Mouse (Mus musculus): Measurements from ENCODE around the gene Cyth3.

Gene Cyth3

DNA sequence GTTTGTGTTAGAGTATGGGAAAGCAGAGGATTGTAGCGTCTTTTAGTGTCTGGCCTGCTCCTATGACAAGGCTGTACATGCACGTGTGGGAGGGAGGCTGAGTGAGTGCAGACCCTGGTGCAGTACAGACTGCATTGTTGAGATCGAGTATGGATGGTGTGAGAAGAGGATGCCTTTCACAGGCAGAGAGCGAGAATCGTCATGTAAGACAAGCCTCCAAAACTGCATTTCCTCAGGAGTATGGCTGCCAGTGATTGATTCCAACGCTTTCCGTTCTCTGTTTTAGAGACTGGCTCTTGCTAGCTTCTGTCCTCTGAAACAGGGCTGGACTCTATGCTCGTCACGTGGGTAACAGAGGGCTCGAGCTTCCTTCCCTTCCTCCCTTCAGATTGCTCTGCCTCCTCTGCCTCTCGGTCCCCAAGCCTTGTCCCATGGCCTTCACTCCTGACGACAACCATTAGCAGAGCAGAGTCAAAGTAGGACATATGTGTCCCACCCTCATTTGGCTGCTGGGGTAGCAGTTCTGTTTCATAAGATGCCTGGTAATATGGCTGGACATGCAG, 12.4 kb downstream of the Cyth3 start:
- peak in 1 of 2 experiments; percentile 58 for DNase-seq (ENCODE audit: low spot score in 2 of 2)

DNA sequence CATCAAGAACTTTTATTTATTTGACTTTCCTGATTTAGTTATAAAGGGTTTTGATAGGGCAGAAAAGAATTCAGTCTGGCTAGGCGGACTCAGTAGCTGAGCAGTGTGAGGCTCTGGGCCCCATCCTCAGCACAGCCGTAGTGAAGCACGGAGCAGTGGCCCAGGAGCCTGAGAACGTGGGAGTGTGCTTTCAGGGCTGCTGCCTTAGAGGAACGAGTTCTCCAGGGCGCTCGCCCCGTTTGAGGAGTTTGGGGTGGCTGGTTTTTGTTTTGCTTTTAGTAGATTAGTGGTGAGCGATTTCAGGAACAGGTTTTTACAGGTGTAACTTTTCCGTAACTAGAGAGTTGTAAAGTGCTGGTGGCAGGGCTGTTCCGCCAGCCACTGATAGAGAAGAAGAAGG, 13.1 kb downstream of the Cyth3 start:
- DNase-seq (ENCODE audit: low spot score in 2 of 2), result no peak

DNA sequence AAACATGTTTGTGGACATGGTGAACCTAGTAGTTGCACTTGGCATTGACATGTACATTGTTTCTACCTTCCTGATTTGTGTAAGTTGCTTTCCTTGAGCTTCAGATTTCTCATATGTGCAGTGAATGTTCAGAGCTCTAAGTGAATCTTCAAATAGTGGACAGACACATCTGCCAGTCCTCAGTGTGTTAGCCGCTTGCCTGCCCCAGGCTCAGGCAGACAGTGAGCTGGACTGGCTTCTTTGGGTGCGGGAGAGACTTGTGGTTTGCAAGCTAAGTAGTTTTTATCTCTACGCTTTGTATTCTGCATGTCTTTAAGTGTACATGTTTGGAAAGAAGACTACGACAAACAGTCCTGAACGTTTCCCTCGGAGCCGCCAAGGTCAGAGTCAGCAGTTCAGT, 13.9 kb downstream of the Cyth3 start:
- DNase-seq (ENCODE audit: low spot score in 2 of 2), result no peak

DNA sequence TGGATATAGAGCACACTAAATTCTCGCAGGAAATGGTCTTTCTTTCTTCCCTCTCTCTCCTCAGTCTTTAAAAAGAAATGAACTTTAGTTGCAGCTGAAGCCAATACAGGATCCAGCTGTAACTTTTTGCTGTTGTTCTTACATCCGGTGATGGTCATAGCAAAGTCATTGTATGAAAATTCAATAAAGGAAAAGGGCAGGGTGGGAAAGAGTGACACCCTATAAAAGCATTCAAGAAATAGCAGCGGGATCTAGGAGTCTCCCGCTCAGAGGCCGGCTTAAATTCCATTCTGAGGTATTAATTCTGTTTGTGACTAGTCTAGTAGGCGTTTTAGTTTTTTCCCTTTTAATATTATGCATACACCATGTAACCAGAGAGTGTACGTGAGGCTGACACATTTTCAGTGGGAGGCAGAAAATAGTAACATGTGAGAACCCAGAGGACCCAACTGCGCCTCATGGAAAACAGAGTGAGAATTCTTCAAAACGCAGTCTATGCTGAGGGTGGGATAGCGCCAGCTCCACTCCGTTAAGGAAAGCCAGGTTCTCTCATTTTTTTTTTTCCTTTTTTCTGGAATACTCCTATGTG, 15.7 kb downstream of the Cyth3 start:
- DNase-seq (ENCODE audit: low spot score in 2 of 2), result no peak

DNA sequence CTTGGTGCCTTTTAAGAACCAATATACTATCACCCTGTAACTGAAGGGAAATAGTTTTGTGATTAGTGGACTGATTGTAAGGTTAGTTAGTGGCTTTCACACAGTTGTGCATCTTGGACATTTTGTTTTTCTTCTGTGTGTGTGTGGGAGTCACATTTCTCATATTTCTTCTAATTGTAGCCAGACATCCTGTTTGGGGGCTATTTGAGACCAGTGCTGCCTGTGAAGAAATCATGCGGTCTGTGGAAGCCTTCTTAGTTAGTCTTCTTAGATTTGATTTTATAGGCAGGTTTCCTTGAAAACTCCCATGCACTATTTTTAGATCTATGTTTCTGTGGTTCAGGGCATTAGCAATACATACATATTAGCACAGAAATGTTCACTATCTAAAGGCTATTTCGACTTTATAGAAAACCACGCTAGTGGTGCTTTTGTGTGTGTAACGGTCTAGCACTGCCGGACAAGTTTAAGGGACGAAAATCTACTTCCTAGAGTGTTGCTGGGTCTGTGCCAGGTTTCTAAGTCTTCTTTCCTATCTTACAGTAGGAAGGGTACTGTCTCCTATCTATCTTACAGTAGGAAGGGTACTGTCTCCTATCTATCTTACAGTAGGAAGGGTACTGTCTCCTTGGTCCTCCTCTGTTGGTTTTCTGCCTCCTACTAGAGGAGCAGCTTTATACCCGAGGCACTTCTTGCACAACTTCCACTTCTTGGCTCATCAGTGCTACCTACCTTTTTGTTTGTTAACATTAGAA, 16.4 kb downstream of the Cyth3 start:
- DNase-seq (ENCODE audit: low spot score in 2 of 2), result no peak

DNA sequence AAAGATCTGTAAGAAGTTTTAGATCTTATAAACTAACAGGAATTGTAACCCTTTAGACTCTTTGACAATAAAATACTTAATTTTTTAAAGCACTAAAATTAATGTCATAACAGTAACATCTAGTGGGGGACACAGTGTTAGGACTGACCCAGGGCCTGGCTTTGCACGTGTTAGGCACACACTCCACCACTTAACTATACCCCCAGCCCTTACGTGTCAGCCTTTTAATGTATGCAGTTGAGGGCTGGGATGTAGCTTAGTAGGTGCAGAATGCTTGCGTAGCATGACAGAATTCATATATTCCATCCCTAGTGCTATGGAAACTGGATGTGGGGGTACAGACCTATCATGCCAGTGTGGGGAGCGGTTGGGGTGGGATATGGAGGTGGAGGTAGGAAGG, 17.1 kb downstream of the Cyth3 start:
- DNase-seq (ENCODE audit: low spot score in 2 of 2), result no peak

DNA sequence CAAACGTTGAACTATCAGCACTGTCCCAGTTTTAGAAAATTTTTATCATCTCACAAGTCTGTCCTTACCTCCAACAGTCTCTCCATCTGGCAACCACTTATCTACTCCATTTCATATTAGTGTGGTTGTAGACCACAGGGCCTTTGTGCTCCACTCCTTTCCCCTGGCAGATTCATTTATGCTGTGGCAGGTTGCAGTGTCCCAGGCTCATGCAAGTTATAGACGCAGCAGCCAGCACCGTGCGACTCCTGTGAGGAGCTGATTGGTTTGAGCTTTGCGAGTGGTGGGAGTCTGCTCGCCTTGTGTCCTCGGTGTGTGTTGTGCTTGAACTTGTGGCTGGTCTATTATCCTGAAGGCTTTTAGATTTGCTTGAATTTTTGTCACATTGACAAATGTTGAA, 17.6 kb downstream of the Cyth3 start:
- peak in 1 of 2 experiments; percentile 38 for DNase-seq (ENCODE audit: low spot score in 2 of 2)

DNA sequence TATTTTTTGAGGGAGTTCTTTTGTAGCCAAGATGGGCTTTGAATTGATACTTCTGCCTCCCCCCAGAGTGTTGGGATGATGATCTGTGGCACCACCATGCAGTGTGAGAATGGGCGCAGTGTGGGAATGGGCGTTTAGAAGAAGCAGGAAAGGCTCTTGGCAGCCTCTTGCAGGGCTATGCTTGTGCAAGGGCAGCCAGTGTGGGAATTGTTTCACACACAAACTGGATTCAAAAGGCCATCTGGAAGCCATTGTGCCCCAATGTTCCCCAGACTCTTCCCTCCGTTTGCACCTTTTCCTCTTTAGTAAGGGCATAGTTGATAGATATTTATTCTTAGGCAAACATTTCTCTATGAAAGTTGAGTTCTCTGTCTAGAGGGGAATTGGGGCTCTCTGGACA, 19.3 kb downstream of the Cyth3 start:
- DNase-seq (ENCODE audit: low spot score in 2 of 2), result no peak

DNA sequence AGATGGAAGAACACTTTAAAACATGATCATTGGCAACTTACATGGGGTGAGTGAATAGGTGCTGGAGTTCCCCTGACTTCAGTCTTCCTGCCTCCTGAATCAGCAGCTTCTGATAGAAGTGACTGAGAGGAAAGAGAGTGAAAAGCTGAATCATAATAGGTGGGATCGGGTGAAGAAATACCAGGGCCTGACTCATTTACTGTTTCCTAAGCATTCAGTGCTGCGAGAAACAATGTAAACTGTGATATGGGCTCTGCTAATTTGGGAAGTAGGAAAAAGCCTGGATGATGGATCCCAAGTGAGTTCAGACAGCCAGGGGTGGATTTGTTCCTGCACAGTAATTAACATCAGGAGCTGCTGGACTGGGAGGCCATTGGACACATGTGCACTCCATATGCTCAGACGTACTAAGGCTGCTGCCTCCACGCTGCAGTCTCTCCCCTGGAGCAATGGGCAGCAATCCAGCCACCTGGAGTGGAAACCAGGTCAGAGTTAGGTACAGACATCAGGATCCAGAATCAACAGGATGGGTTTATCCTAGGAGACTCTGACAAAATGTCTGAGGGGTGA, 20.1 kb downstream of the Cyth3 start:
- DNase-seq (ENCODE audit: low spot score in 2 of 2), result no peak

DNA sequence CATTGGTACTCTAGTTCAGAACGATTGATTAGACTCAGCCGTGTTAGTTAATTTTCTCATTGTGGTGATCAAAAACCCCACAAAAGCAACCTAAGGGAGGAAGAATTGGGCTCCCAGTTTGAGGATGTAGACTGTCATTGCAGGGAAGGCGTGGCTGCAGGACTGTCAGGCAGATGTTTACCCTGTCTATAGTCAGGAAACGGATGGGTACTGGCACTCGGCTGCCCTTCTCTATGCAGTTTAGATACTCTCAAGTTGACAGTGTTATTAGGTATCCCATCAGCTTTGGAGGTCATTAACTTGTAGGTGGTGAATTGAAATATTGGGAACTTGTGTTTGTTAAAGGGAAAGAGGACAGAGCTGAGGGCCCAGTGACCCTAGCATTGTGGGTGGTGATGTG, 23.7 kb downstream of the Cyth3 start:
- DNase-seq (ENCODE audit: low spot score in 2 of 2), result no peak

DNA sequence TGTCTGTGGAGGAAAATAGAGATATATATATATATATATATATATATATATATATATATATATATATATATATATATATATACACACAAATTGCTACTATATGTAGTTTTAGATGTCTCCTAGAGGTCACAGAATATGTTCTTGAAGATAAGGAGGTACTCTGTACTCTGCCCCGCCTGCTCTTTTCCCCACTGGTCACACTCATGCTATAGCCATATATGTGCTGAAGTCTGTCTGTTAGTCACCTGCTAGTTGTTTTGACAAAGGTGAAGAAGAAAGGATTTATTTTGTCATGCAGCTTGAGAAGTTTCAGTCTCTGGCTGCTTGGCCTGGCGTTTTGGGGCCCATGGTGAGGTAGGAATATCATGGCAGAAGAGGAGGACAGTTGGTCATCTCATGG, 25.2 kb downstream of the Cyth3 start:
- peak in 1 of 2 experiments; percentile 61 for DNase-seq (ENCODE audit: low spot score in 2 of 2)

DNA sequence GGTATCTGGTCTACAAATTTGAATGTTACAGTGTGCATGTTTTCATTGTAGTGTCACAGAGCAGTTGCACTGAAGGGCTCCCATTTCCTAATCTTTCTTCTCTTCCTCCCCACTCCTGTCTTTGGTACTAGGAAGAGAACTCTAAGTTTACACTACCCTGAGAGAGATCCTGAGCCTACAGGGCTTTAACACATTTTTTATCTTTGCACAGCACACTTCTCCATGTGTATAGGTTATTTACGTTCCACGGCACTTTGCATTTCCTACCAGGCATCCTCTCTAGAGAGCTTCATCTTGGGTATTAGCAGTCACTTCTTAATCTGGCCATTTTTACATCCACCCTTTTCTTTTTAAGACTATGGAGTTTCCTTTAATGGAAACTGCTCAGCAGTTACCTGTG, 25.8 kb downstream of the Cyth3 start:
- no peak for DNase-seq (ENCODE audit: low spot score in 2 of 2)

DNA sequence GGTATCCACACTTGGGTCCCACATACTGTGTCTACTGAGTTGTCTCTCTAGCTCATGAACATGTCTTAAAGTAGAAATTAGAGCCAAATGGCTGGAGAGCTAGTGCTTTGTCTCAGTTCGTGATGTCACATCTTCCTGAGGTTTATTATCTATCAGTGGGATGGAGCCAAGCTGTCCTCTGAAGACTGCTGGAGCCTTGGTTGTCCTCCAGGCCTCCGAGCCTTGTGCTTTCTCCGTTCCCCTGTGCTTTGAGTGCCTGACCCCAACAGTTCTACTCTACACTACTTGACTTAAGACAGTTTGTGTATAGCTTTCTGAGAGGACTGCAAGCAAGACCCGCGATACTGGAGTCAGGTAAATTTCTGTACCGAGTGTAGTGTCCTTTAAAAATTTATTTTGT, 26.9 kb downstream of the Cyth3 start:
- no peak for DNase-seq (ENCODE audit: low spot score in 2 of 2)

DNA sequence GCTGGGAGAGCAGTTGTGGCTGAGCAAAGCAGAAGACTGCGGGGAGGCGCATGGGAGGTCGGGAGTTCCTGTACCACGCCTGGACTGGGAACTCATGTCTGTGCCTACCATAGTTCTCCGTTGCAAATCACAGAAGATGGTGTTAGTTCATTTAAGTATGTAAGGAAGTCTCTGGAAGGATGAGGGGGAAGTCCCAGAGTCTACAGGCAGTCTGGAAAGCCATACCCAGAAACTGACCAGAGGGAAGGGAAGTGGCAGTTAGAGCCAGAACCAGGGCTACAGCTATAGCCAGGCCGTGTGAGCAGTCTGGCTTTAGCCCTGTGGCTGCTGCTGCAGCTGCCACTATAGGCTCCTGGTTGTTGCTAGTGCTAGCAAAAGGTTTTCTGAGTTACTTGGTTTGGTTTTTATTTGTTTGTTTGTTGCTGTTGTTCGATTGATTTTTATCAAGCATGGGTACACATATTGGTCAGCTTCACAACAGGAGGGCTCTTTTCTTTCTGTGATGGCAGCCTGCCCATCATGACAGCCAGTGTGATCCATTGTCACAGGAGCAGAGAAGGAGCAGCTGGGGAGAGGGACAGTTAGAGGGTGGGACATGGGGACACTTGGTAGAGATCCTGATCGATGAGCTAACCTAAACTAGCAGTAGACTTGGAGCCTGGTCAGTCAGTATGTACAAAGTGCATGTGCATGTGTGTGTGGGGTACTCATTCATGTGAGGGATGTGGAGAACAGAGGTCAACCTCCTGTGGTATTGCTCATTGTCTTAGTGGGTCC, 29.8 kb downstream of the Cyth3 start:
- DNase-seq (ENCODE audit: low spot score in 2 of 2), result peak in 1 of 2 experiments; percentile 60

DNA sequence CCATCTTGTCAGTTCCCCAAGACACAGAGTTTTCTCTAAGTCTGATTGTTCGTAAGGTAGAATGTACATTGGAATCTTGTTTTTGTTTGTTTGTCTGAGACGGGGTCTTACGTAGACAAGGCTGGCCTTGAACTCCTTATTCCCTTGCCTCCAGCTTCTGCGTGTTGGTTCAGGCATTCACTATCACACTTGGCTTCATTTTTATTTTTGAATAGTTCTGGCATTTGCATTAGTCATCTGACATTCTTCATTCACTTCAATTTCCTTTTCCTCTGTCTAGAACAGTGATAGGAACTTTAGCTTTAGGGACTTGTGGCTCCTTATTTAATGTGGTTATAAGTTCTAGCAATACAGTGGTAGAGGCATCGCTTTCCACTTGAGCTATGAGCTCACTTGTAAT, 31.2 kb downstream of the Cyth3 start:
- no peak for DNase-seq (ENCODE audit: low spot score in 2 of 2)

DNA sequence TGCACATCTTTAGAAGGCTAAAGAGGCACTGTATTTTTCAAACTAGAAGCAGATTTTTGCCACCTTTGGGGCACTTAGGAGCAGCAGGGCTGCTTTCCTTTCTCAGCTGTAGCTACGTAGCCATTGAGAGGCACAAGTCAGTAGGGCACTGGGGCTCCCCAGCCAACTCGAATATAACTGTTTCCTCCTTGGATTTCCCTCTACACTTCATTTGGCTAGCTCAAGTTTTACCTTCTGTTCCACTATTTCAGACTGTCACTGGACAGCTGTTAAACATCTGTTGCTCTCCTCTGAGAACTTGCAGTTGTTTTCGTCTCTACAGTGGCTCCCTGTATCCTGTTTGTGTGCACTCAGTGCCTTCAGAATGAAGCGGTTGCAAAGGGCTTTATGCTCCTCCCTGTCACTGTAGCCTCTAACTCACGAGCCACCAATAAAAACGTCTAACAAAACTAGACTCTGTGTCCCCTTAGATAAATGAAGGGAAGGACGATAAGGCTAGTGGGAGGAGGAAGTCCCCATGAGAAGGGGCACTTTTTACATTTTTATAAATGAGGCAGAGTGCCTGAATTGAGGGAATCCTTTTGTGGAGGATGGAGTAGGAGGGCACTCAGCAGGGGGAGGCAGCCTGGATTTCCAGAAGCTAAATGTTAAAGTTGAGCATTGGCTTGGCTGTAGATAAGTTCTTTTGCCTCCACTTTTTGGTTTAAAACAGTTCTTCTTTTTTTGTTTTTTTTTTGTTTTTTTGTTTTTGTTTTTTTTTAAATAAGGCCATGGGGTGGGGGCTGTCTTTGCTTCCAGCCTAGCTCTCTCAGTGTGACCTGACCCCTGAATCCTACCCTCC, 32.6 kb downstream of the Cyth3 start:
- DNase-seq (ENCODE audit: low spot score in 2 of 2), result no peak

DNA sequence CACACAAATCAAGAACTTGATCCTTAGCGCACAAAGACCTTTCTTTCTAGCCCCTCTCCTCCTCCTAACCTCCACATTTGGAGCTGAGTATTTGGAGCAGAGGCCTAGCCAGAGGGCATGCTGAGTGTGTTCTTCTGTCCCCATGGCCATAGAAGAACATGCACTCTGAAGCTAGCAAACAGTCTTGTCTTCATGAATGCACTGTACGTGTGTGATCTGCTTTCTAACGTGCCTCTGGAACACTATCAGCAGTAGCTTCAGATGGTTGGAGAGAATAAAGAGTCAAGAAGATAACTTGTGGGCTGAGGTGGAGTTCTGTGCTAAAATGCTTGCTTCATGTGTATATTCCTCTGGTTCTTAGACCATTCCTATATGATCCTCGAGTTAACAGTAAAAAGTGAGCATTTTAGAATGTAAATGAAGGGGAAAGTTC, 33.3 kb downstream of the Cyth3 start:
- peak in 1 of 2 experiments; percentile 63 for DNase-seq (ENCODE audit: low spot score in 2 of 2)

DNA sequence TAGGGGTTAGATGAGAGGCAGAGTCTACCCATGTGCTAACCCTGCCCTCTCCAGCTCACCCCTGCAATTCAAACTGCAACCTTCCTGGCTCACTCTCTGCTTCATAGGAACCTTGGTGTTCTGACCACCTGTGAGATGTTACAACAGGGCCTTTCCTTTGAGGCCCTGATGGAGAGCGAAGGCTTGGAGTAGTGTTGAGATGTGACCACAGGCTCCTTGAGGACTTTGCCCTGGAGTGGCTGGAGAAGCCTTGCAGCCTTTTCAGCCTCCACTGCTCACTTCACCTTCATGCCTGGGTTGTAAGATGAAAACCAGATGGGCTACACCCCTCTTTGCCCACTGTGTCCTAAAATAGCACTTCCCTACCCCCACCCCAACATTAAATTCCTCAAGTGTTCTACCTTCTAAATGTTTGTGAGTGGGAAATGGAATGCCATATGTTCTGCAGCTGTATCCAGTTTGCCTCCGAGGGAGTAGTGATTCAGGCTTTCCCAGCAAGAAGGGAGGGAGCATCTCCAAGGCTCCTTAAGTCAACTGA, 34.5 kb downstream of the Cyth3 start:
- no peak for DNase-seq (ENCODE audit: low spot score in 2 of 2)

DNA sequence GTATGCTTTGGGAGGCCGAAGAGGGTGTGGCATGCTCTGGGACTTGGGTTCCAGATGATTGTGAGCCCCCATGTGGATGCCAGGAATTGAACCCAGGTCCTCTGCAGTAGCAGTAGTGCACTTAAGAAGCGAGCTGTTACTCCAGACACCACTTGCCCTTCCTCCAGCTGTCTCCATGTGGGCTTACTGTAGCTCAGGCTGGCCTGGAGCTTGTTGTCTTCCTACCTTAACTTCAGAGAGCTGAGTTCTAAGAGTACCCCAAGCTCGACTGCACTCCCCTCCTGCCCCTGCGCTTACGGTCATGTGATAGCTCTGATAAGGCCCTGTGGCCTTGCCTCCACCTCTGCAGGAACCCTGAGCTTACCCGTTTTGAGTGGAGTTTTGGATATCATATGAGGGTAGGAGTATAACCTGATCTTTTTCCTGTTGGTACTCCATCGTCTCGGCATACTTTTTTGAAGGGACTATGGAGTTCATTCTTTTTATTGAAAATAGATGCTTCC, 36.8 kb downstream of the Cyth3 start:
- DNase-seq (ENCODE audit: low spot score in 2 of 2), result peak in 1 of 2 experiments; percentile 56

DNA sequence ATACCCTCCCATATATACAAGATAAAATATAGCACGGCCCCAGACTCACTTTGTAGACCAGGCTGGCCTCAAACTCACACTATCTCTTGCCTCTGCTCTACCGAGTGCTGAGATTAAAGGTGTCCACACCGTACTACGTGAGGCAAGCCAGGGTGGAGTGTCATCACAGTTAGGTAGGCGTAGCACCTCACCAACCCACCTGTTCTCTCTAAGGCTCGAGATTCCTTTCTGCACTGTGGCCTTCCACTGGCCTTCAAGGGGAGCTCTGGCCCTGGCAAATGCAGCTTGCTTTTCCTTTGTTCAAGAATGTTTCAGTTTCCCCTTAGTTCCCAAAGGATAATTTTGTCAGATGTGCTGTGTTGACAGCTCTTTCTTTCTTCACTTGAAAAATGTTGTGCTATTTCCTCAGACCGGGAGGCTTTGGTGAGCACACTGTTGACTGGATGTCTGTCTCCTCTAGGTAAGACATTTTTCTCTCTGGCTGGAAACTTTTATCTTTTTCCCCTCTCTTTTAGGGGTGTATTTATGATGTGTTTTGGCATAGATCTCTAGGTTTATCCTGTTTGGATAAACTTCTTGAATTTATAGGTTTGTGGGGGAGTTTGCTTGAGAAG, 40.9 kb downstream of the Cyth3 start:
- DNase-seq (ENCODE audit: low spot score in 2 of 2), result no peak
